Mouse (Mus musculus): ENCODE data around the gene Umad1.

Umad1 gene

GRCm38 (mm10) chr6:8368198-8368864 lies 109.2 kb downstream of the Umad1 start:
- DNase-seq (ENCODE audit: low read depth, low spot score), result no peak

DNA sequence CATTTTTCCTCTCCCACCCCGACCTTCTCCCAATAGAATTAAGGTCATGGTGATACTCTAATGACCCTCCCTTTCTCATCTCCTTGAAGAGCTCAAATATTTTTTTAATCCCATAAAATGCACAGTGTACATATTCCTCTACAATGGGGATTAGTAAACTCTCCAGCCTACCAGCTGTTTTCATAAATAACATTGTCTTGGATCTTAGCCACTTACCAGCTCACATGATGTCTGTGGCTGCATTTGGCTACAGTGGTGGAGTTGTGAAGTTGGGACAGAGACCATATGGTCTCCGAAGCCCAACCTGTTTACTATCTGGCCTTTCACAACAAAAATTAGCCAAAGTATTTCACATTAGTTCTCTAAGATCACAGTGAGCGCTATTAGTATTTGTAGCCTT lies 111.5 kb downstream of the Umad1 start:
- DNase-seq (ENCODE audit: low read depth, low spot score), result no peak

DNA sequence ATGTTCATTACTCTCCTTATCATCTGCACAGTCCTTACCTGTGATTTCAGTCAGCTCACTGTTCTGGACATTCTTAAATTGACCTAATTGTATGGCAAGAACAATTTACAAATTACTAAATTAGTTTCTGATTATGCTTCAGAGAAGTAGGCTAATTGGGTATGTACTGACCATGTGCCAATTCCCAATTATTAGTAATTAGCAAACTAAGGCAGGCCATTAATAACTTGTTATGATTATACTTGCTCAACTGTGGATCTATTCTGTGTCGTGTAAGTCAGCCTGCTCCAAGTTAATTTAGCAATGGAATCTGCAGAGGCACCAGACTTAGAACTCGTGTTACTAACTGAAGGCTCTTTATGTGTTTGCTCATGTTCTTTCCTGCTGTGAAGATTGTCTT lies 114.0 kb downstream of the Umad1 start:
- no peak for DNase-seq (ENCODE audit: low read depth, low spot score)

DNA sequence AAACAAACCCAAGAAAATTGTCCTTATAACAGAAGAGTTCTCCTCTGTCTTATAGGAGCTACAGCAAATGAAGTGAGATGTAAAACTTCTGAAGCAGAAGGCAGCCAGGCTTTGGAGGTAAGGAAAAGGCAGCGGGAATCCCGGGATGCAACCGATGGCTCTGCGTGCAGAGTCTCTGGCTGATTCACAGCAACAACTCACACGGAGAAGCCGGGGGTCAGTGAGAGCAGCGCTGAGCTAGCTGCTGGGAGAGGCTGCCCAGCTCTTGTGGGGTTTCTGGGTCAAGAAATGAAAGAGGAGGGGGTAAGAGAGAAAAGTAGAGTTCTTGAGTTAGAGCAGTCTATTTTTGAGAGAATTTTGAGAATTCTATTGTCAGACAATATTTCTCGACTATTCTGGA lies 114.8 kb downstream of the Umad1 start:
- no peak for DNase-seq (ENCODE audit: low read depth, low spot score)

- no peak for DNase-seq (ENCODE audit: low read depth, low spot score)
Observed at GRCm38 (mm10) chr6:8374290-8374689, 115.2 kb downstream of the Umad1 start.

DNA sequence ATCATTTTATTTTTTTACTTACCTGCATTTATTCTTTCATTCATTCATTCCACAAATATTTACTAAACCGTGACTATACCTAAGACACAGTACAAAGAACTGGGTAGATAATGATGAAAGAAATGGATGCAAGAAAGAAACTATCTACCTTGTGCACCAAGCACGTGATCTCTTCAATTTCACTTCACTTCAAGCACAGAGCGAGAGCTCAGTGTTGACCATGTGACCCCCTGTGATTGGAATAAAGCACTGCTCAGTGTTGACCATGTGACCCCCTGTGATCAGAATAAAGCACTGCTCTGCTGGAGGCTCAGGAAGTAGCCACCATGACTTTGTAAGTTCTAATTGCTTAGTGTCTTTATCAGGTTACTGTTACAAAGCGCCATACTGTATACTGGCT lies 115.6 kb downstream of the Umad1 start:
- no peak for DNase-seq (ENCODE audit: low read depth, low spot score)

GRCm38 (mm10) chr6:8376351-8376750 lies 117.3 kb downstream of the Umad1 start:
- DNase-seq (ENCODE audit: low read depth, low spot score), result no peak

- no peak for DNase-seq (ENCODE audit: low read depth, low spot score)
Observed at GRCm38 (mm10) chr6:8377667-8378066, 118.6 kb downstream of the Umad1 start.

DNA sequence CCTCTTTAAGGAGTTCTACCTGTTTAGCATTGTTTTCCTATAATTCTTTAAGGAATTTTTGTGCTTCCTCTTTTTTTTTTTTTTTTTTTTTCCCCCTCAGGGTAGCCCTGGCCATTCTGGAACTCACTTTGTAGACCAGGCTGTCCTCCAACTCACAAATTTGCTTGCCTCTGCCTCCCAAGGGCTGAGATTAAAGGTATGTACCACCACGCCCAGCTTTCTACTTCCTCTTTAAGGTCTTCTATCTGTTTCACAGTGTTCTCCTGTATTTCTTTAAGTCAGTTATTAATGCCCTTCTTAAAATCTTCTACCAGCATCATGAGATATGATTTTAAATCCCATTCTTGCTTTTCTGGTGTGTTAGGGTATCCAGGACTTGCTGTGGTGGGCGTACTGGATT lies 130.2 kb downstream of the Umad1 start:
- DNase-seq (ENCODE audit: low read depth, low spot score), result no peak

DNA sequence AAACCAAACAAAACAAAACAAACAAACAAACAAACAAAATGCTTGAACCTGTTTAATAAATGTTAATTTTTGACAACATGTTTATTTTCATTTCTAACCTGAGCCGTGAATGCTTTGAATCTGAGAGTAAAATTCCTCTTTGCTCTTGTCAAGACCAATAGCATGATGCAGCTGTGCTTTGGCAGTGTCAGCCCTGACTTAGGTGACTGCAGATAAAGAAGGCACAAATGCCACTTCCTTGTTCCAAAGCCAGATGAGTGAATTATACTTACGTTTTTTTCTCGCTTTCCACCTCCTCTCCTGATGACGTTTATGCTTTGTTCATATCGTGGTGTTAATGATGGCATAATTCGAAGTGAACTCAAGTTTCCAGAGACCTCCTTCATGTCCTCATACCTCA lies 131.2 kb downstream of the Umad1 start:
- DNase-seq (ENCODE audit: low read depth, low spot score), result no peak

DNA sequence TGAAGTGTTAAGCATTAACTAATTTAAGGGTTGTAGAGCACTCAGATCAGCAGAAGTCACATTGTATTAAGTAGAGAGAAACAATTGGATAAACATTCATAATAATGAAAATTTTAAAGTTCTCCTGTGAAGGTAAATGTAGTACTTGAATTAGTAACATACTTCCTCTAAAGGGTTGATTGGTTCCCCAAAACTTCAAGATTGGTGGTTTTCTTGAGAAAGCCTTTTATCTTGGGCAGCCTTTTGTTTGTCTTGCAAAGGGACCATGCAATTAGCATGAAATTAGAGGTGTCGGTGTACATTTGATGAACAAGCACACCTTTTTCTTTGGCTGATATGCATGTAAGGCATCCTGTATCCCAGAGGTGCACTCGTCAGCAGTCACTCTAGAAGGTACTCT lies 131.8 kb downstream of the Umad1 start:
- no peak for DNase-seq (ENCODE audit: low read depth, low spot score)

DNA sequence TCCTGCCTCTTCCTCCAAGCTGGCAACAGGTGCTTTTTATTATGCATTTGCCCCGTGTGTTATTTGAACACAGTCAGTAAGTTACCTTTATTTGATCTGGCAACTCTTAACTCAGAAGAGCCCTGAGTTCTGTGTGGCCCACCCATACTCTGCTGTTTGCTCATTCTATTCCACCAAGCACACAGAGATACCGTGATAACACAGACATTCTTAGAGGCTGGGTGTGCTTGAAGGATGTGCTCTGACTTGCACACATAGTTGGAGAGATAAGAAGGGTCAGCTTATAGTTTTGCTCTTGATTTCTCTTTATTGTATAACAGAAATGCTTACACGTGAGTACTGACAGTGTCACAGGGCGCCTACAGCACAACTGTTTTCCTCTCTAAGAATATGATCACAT lies 133.9 kb downstream of the Umad1 start:
- no peak for DNase-seq (ENCODE audit: low read depth, low spot score)

- no peak for DNase-seq (ENCODE audit: low read depth, low spot score)
Observed at GRCm38 (mm10) chr6:8394044-8394443, 135.0 kb downstream of the Umad1 start.

DNA sequence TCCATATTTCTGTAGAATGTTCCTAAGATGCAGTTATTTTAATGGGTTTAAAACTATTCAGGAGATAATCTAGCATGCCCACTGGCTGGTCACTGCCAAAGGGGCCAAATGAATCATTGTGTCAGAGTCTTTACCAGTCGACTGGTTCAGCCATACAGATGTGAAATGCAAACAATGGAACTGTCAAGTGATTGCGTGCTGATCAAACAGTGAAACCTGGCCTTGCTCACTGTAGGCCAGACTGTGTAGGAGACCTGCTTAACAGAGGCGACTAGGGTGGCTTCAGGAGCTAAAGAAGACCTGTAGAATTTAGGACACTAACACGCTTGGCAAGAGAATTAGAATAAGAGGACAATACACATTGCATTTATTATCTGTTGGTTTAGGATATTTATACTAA lies 136.0 kb downstream of the Umad1 start:
- no peak for DNase-seq (ENCODE audit: low read depth, low spot score)

DNA sequence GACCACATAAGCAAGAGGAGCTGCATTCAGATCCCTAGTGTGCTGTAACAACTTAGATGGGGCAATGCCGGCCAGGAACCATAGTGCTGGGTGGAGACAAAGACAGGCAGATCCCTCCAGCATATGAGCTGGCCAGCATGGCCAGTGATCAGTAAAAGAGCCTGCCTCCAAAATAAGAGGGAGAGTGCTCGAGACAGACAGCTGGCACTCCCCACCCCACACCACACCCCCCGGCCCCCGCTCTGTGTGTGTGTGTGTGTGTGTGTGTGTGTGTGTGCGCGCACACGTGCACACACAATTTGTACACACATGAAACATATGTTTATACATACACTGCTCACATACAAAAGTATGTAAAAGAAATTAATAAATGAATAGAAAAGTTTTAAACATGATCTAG lies 138.2 kb downstream of the Umad1 start:
- DNase-seq (ENCODE audit: low read depth, low spot score), result no peak

GRCm38 (mm10) chr6:8399710-8400109 lies 140.6 kb downstream of the Umad1 start:
- no peak for DNase-seq (ENCODE audit: low read depth, low spot score)

GRCm38 (mm10) chr6:8403127-8403526 lies 144.0 kb downstream of the Umad1 start:
- DNase-seq (ENCODE audit: low read depth, low spot score), result no peak

DNA sequence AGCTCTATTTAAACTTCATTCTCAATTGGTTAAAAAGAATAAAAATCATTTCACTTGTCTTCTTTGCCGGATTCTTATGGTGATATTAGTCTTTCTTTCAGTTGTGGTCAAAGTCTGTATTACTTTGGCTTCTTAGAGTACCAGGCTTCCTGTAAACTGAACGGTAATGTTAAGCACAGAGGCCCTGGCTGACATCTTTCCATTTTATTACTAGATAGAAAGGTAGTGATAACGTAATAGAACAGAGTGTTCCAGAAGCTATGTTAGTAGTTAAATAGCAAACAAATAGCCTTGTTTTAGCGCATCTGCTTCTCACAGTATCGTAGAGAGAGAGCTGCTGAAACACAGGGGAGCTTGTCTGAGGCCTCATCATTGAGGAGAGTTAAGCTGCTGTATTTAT lies 146.8 kb downstream of the Umad1 start:
- no peak for DNase-seq (ENCODE audit: low read depth, low spot score)

DNA sequence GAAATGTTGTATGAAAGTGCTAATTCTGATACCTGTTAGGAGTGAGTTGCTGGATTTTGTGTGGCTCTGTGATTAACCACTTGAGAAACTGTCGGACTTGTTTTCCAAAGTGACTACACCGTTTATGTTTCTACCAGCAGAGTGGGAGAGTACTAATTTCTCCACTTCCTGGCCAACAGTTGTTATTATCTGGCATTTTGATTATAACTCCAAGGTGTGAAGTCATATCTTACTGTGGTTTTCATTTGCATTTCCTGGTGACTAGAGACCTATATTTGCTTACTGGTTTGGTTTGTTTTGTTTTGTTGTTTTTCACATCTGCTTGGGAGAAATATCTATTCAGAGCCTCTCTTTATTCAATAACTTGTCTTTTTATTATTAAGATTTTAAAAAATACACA lies 149.2 kb downstream of the Umad1 start:
- DNase-seq (ENCODE audit: low read depth, low spot score), result no peak

DNA sequence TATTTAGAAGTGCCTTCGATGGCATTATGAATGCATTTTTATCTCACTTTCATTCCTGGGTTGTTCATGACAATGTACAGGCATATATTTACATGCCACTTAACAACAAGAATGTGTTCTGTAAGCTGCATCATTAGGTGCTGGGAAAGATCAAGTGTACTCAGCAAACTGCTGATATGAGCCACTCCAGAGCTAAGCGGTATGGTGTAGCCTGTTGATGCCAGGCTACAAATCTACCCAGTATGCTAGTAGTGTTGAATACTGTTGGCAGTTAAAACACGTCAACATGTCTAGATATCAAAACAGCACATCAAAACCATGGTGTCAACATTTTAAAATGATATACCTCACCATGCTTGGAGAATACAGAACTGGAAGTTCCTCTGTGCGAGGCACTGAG lies 150.8 kb downstream of the Umad1 start:
- DNase-seq (ENCODE audit: low read depth, low spot score), result no peak

- no peak for DNase-seq (ENCODE audit: low read depth, low spot score)
Observed at GRCm38 (mm10) chr6:8412845-8413598, 153.9 kb downstream of the Umad1 start.

DNA sequence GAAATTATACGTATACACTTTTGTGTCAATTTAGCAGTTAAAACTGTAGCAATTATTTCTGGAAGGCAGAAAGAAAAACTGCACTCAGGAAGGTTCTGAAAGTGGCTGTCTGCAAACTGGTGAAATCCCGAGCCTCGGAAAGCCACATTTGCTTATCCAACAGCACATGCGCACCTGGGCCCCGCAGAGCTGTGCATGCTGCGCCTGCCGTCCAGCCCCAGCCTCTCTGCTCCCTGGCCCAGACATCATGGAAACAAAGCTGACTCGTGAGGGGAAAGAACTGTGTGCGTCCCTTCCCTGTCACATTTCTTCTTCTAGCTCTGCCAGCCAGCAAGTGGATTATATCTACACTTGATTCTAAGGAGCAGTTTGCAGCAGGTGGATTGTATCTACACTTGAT lies 154.9 kb downstream of the Umad1 start:
- DNase-seq (ENCODE audit: low read depth, low spot score), result no peak

DNA sequence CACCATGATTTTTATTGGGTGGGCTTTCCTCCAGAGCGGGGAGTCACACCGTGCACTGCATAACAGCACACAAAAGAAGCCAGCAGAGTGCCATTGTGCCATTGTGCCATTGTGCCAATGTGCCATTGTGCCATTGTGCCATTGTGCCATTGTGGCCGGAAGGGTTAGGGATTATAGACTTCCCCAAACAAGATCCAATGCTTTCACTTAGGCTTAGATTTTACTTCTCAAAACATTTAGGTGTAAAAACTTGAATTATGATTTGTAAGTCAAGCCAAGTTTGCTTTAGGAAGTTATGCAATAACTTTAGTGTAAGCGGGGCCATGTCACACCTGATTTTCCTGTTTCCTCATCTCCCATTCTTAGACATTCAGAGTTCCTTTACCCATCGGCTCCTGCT lies 156.7 kb downstream of the Umad1 start:
- no peak for DNase-seq (ENCODE audit: low read depth, low spot score)

Data from WW6 (cell line).